Mouse (Mus musculus): Measurements from ENCODE around the gene Inka2. TPM values are rescaled to one million over a fixed set of nuclear protein-coding genes. Genes with fewer than 3 reads are reported as not detected.

Gene Inka2
- polyA plus RNA-seq, 1 experiment from 2014 or later = 2.9 TPM

DNA sequence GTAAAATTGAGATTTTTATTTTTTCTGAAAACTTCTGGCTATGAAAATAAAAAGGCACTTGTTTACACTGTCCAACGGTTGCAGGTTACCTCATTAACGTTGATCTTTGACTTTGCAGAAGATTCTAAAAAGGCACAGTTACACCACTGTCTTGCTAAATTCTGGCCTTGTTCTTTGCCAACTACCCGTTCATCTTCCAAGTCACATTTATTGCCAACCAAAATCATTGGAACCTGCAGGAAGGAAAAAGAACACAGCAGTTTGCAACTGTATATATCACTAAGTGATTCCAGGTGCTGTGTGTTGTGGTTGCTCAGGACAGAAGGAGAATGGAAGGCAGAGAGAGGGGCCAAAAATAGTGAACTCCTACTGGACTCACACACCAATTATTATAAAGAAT, 33.3 kb downstream of the Inka2 start:
- DNase-seq (ENCODE audit: low spot score) (no peak), ATAC-seq (ENCODE audit: low FRiP score, low TSS enrichment) (no peak)
- WGBS = 80% methylated on average over 3 of the region's 3 CpGs
- no peaks in the 10 kb centered on the region; the same call in none of the 2 replicates for H3K36me3 ChIP-seq (ENCODE audit: control insufficient read depth, insufficient read depth, low read length)
- TF ChIP-seq CTCF (IDR thresholded peaks at IDR 0.05; ENCODE audit: low read depth) = no peak
- no peak for TF ChIP-seq EP300 (optimal IDR thresholded peaks at IDR 0.05)
- no peak overlapping the region for H3K4me3 ChIP-seq (ENCODE audit: low read depth, low read length)
- no peaks in the 10 kb centered on the region for H3K27me3 ChIP-seq (ENCODE audit: control insufficient read depth, insufficient read depth, low read length)
- no peaks in the 10 kb centered on the region for H3K4me1 ChIP-seq (replicated peaks; ENCODE audit: control insufficient read depth, insufficient read depth)
- H3K4me2 ChIP-seq (replicated peaks; ENCODE audit: low read depth) = no peak overlapping the region
- H3K27ac ChIP-seq (replicated peaks) = no peak overlapping the region
- H3K9ac ChIP-seq (ENCODE audit: low read length) = no peak overlapping the region
- H3K9me3 ChIP-seq (ENCODE audit: control insufficient read depth, low read length) = no peaks in the 10 kb centered on the region

DNA sequence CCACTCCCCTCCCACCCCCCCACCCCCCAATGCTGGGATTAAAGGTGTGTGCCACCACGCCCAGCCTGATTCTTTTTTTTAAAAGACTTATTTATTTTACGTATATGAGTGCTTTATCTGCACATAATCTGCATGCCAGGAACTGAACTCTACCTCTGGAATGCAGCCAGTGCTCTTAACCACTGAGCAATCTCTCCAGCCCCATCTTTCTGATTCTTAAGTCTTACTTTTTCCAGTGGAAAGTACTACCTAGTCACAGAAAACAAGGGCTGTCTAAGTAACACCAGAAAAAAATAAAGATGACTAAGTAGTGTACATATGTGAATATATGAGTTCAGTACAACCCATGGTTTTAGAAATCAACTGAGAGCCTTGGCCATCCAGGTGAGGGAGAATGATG, 42.1 kb downstream of the Inka2 start:
- ATAC-seq (ENCODE audit: low FRiP score, low TSS enrichment) = no peak
- Histone ChIP-seq H3K27ac (replicated peaks) (no peak overlapping the region), H3K4me2 (replicated peaks; ENCODE audit: low read depth) (no peak overlapping the region), H3K27me3 (ENCODE audit: control insufficient read depth, insufficient read depth, low read length) (no peaks in the 10 kb centered on the region), H3K9me3 (ENCODE audit: control insufficient read depth, low read length) (no peaks in the 10 kb centered on the region), H3K4me3 (ENCODE audit: low read depth, low read length) (no peak overlapping the region), H3K36me3 (ENCODE audit: control insufficient read depth, insufficient read depth, low read length) (no peaks in the 10 kb centered on the region; the same call in 1 of the 2 replicates), H3K9ac (ENCODE audit: low read length) (no peak overlapping the region), H3K4me1 (replicated peaks; ENCODE audit: control insufficient read depth, insufficient read depth) (no peaks in the 10 kb centered on the region)
- no peak for DNase-seq (ENCODE audit: low spot score)
- WGBS = 54% methylated on average over 2 of the region's 2 CpGs
- TF ChIP-seq CTCF (IDR thresholded peaks at IDR 0.05; ENCODE audit: low read depth) (no peak), EP300 (optimal IDR thresholded peaks at IDR 0.05) (no peak)

DNA sequence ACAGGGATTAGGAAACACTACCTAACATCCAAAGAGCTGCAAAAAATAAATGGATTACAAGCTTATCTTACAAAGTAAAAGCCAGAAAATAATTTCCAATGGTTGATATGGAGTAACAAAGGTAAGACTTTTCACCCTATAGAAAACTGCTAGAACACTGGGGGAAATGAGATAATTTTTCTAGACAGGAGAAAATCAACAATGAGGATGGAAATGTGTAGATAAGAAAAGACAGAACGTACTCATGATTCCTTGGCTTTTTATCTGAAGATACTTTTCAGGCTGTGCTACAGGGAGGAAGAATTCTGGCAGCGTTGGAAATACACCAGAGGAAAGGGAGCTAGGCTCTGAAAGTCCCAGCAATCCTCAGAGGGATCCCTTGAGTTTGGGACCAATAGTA, 46.4 kb downstream of the Inka2 start:
- no peaks in the 10 kb centered on the region for H3K9me3 ChIP-seq (ENCODE audit: control insufficient read depth, low read length)
- TF ChIP-seq CTCF (IDR thresholded peaks at IDR 0.05; ENCODE audit: low read depth) = no peak
- TF ChIP-seq EP300 (optimal IDR thresholded peaks at IDR 0.05) = no peak
- no peaks in the 10 kb centered on the region; the same call in 1 of the 2 replicates for H3K36me3 ChIP-seq (ENCODE audit: control insufficient read depth, insufficient read depth, low read length)
- H3K4me1 ChIP-seq (replicated peaks; ENCODE audit: control insufficient read depth, insufficient read depth) = no peaks in the 10 kb centered on the region
- DNase-seq (ENCODE audit: low spot score) (no peak), ATAC-seq (ENCODE audit: low FRiP score, low TSS enrichment) (no peak)
- 60% methylated on average over 2 of the region's 2 CpGs for WGBS
- H3K4me3 ChIP-seq (ENCODE audit: low read depth, low read length) = no peak overlapping the region
- no peak overlapping the region for H3K9ac ChIP-seq (ENCODE audit: low read length)
- no peak overlapping the region for H3K27ac ChIP-seq (replicated peaks)
- no peaks in the 10 kb centered on the region for H3K27me3 ChIP-seq (ENCODE audit: control insufficient read depth, insufficient read depth, low read length)
- no peak overlapping the region for H3K4me2 ChIP-seq (replicated peaks; ENCODE audit: low read depth)

DNA sequence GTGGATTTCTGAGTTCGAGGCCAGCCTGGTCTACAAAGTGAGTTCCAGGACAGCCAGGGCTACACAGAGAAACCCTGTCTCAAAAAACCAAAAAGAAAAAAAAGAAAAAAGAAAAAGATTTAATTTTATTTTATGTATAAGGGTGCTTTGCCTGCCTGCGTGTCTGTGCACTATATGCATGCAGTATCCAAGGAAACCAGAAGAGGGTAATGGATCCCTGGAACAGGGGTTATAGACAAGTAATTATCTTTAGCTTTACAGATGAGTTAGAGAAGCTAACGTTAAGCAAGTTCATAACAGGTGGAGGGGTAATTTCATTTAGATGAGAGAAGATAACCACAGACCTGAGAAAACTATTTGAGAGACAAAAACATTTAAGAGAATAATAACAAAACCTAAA, 49.8 kb downstream of the Inka2 start:
- WGBS = 82% methylated on average over 3 of the region's 3 CpGs
- ATAC-seq (ENCODE audit: low FRiP score, low TSS enrichment) = no peak
- Histone ChIP-seq H3K27me3 (ENCODE audit: control insufficient read depth, insufficient read depth, low read length) (no peaks in the 10 kb centered on the region), H3K4me3 (ENCODE audit: low read depth, low read length) (no peak overlapping the region), H3K27ac (replicated peaks) (no peak overlapping the region), H3K4me1 (replicated peaks; ENCODE audit: control insufficient read depth, insufficient read depth) (no peaks in the 10 kb centered on the region; the same call in 1 of the 2 replicates), H3K4me2 (replicated peaks; ENCODE audit: low read depth) (no peak overlapping the region), H3K9me3 (ENCODE audit: control insufficient read depth, low read length) (no peaks in the 10 kb centered on the region), H3K9ac (ENCODE audit: low read length) (no peak overlapping the region), H3K36me3 (ENCODE audit: control insufficient read depth, insufficient read depth, low read length) (no peaks in the 10 kb centered on the region)
- TF ChIP-seq EP300 (optimal IDR thresholded peaks at IDR 0.05) (no peak), CTCF (IDR thresholded peaks at IDR 0.05; ENCODE audit: low read depth) (no peak)
- DNase-seq (ENCODE audit: low spot score) = no peak

DNA sequence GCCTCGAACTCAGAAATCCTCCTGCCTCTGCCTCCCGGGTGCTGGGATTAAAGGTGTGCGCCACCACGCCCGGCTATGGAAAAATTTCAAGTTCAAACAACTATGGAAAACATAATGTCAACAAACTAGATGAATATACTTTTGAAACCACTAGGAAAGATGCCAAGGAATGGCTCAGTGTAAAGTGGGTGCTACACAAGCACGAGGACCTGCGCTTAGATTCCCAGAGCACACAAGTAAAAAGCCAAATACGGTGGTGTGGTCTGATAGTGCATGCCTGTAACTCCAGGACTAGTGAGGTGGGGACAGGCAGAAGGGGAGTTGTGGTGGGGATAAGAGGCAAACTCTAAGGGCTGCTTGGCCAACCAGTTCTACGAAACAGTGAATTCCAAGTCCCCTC, 50.7 kb downstream of the Inka2 start:
- no peak for TF ChIP-seq EP300 (optimal IDR thresholded peaks at IDR 0.05)
- no peak for TF ChIP-seq CTCF (IDR thresholded peaks at IDR 0.05; ENCODE audit: low read depth)
- H3K4me1 ChIP-seq (replicated peaks; ENCODE audit: control insufficient read depth, insufficient read depth) = no peaks in the 10 kb centered on the region; the same call in 1 of the 2 replicates
- DNase-seq (ENCODE audit: low spot score) (no peak), ATAC-seq (ENCODE audit: low FRiP score, low TSS enrichment) (no peak)
- H3K27ac ChIP-seq (replicated peaks) = no peak overlapping the region
- WGBS = 69% methylated on average over 9 of the region's 9 CpGs
- no peak overlapping the region for H3K9ac ChIP-seq (ENCODE audit: low read length)
- no peak overlapping the region for H3K4me3 ChIP-seq (ENCODE audit: low read depth, low read length)
- no peaks in the 10 kb centered on the region for H3K9me3 ChIP-seq (ENCODE audit: control insufficient read depth, low read length)
- H3K27me3 ChIP-seq (ENCODE audit: control insufficient read depth, insufficient read depth, low read length) = no peaks in the 10 kb centered on the region
- H3K4me2 ChIP-seq (replicated peaks; ENCODE audit: low read depth) = no peak overlapping the region
- no peaks in the 10 kb centered on the region for H3K36me3 ChIP-seq (ENCODE audit: control insufficient read depth, insufficient read depth, low read length)

DNA sequence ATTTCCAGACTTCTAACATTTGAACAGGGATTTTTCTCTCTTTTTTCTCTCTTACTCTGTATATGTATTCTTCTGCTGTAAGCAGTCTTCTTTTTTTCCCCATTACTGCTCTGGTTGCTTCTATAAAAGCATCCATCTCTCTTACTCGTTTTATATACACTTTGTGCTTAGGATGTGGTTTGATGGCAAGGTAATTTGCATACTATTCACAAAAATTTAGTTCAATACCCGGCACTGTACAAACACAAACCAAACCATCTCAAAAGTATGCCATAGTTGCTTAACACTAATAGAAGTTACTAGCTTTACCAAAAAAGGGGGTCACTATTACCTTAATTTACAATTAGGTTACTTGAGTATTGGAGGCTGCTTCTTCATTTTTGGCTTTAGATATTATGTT, 52.1 kb downstream of the Inka2 start:
- Histone ChIP-seq H3K27me3 (ENCODE audit: control insufficient read depth, insufficient read depth, low read length) (no peaks in the 10 kb centered on the region), H3K9me3 (ENCODE audit: control insufficient read depth, low read length) (no peaks in the 10 kb centered on the region), H3K27ac (replicated peaks) (peak overlapping the region; percentile 18; the same call in 1 of the 2 replicates), H3K9ac (ENCODE audit: low read length) (no peak overlapping the region), H3K4me1 (replicated peaks; ENCODE audit: control insufficient read depth, insufficient read depth) (no peaks in the 10 kb centered on the region; the same call in 1 of the 2 replicates), H3K36me3 (ENCODE audit: control insufficient read depth, insufficient read depth, low read length) (no peaks in the 10 kb centered on the region), H3K4me2 (replicated peaks; ENCODE audit: low read depth) (no peak overlapping the region), H3K4me3 (ENCODE audit: low read depth, low read length) (no peak overlapping the region)
- DNase-seq (ENCODE audit: low spot score) (no peak), ATAC-seq (ENCODE audit: low FRiP score, low TSS enrichment) (no peak)
- WGBS = 52% methylated on average over 2 of the region's 2 CpGs
- no peak for TF ChIP-seq CTCF (IDR thresholded peaks at IDR 0.05; ENCODE audit: low read depth)
- no peak for TF ChIP-seq EP300 (optimal IDR thresholded peaks at IDR 0.05)

Data from stomach, postnatal 0 days (tissue).